Mouse (Mus musculus) hindbrain, embryonic 13.5 days (tissue): ENCODE results near the gene Kif6. TPM values are rescaled to one million over a fixed set of nuclear protein-coding genes. Genes with fewer than 3 reads are reported as not detected.

Experiments used
- ATAC-seq: fragments of 200-750 bp; cut with Nextera tagmentation; 2 replicates; pipeline ENCODE4 v1.8.0; 2017; ENCODE audit warnings: moderate TSS enrichment; ENCODE audit not compliant: low FRiP score
- H3K27ac ChIP-seq: fragments of 300-500 bp; sonication (generic); 2 replicates; pipeline ENCODE4 v1.5.1; 2015; ENCODE audit warnings: inconsistent platforms, mild to moderate bottlenecking, moderate library complexity
- H3K27me3 ChIP-seq: fragments of 300-500 bp; sonication (generic); 2 replicates; pipeline ENCODE4 v1.6.1; 2015; ENCODE audit warnings: mild to moderate bottlenecking, inconsistent platforms
- H3K36me3 ChIP-seq: fragments of 300-500 bp; sonication (generic); 2 replicates; pipeline ENCODE4 v1.6.1; 2015; ENCODE audit warnings: mild to moderate bottlenecking, inconsistent platforms
- H3K4me1 ChIP-seq: fragments of 300-500 bp; sonication (generic); replicated peaks from 2 replicates; pipeline ENCODE4 v1.6.1; 2015; ENCODE audit warnings: inconsistent platforms
- H3K4me2 ChIP-seq: fragments of 300-500 bp; sonication (generic); 2 replicates; pipeline ENCODE4 v1.6.1; 2015; ENCODE audit warnings: inconsistent platforms, mild to moderate bottlenecking, moderate library complexity
- H3K4me3 ChIP-seq: fragments of 300-500 bp; sonication (generic); 2 replicates; pipeline ENCODE4 v1.5.1; 2015; ENCODE audit warnings: mild to moderate bottlenecking, inconsistent platforms
- H3K9ac ChIP-seq: fragments of 300-500 bp; sonication (generic); 2 replicates; pipeline ENCODE4 v1.6.1; 2015; ENCODE audit warnings: mild to moderate bottlenecking, inconsistent platforms
- H3K9me3 ChIP-seq: fragments of 300-500 bp; sonication (generic); 2 replicates; pipeline ENCODE4 v1.6.1; 2016; ENCODE audit warnings: inconsistent platforms
- WGBS: fragments of 180-500 bp; shearing (Covaris S2); methylation state at CpG from one replicate; pipeline ENCODE4 v1.1.7; 2015; 5-methylcytosine and 5-hydroxymethylcytosine counted together
- polyA plus RNA-seq: library from polyadenylated mRNA; unstranded; fragments of >200 nt; fragmentation: Nextera tagmentation; extraction: Ambion mirVana; gene quantifications from 2 replicates; pipeline ENCODE4 v1.2.1, GENCODE M21; 2015

Gene Kif6
- polyA plus RNA-seq, 1 experiment from 2014 or later = 3.2 TPM

- H3K9me3 ChIP-seq = no peaks in the 10 kb centered on the region
- H3K27ac ChIP-seq = 0 out of 2 replicates have a peak overlapping the region, but pooled peaks have one; percentile 10
- H3K36me3 ChIP-seq = no peaks in the 10 kb centered on the region
- 60% methylated on average over 6 of the region's 6 CpGs for WGBS
- ATAC-seq = no peak
- H3K9ac ChIP-seq = no peak overlapping the region
- H3K4me2 ChIP-seq = no peak overlapping the region
- peaks cover 20% of the 10 kb centered on the region for H3K4me1 ChIP-seq
- H3K27me3 ChIP-seq = no peaks in the 10 kb centered on the region; the same call in 1 of the 2 replicates
- no peak overlapping the region for H3K4me3 ChIP-seq
Observed at GRCm38 (mm10) chr17:49875401-49875800, 260.5 kb downstream of the Kif6 start.

GRCm38 (mm10) chr17:49875939-49876651, 261.2 kb downstream of the Kif6 start:
- Histone ChIP-seq H3K4me1 (peaks cover 20% of the 10 kb centered on the region), H3K9me3 (no peaks in the 10 kb centered on the region), H3K4me2 (no peak overlapping the region), H3K9ac (no peak overlapping the region), H3K27ac (0 out of 2 replicates have a peak overlapping the region, but pooled peaks have one; percentile 10), H3K27me3 (no peaks in the 10 kb centered on the region; the same call in 1 of the 2 replicates), H3K4me3 (no peak overlapping the region), H3K36me3 (no peaks in the 10 kb centered on the region)
- no peak for ATAC-seq
- 46% methylated on average over 15 of the region's 15 CpGs for WGBS

GRCm38 (mm10) chr17:49880919-49881744, 266.2 kb downstream of the Kif6 start:
- no peak overlapping the region for H3K4me3 ChIP-seq
- peaks cover 18% of the 10 kb centered on the region for H3K4me1 ChIP-seq
- no peak overlapping the region for H3K9ac ChIP-seq
- H3K27ac ChIP-seq = no peak overlapping the region
- no peaks in the 10 kb centered on the region; the same call in 1 of the 2 replicates for H3K36me3 ChIP-seq
- H3K4me2 ChIP-seq = no peak overlapping the region
- no peak for ATAC-seq
- 86% methylated on average over 5 of the region's 5 CpGs for WGBS
- H3K27me3 ChIP-seq = no peaks in the 10 kb centered on the region
- no peaks in the 10 kb centered on the region for H3K9me3 ChIP-seq

GRCm38 (mm10) chr17:49881796-49882195, 266.9 kb downstream of the Kif6 start:
- Histone ChIP-seq H3K27ac (no peak overlapping the region), H3K9ac (no peak overlapping the region), H3K27me3 (no peaks in the 10 kb centered on the region), H3K9me3 (no peaks in the 10 kb centered on the region), H3K4me2 (no peak overlapping the region), H3K4me3 (no peak overlapping the region), H3K36me3 (no peaks in the 10 kb centered on the region; the same call in 1 of the 2 replicates), H3K4me1 (peaks cover 15% of the 10 kb centered on the region)
- no peak for ATAC-seq
- 77% methylated on average over 7 of the region's 7 CpGs for WGBS

- no peaks in the 10 kb centered on the region; the same call in 1 of the 2 replicates for H3K36me3 ChIP-seq
- no peaks in the 10 kb centered on the region for H3K27me3 ChIP-seq
- no peaks in the 10 kb centered on the region for H3K9me3 ChIP-seq
- no peak overlapping the region for H3K4me3 ChIP-seq
- H3K27ac ChIP-seq = no peak overlapping the region
- WGBS = 90% methylated on average over 8 of the region's 8 CpGs
- no peak overlapping the region for H3K4me2 ChIP-seq
- ATAC-seq = no peak
- H3K4me1 ChIP-seq = peaks cover 23% of the 10 kb centered on the region
- no peak overlapping the region for H3K9ac ChIP-seq
Observed at GRCm38 (mm10) chr17:49883136-49883755, 268.3 kb downstream of the Kif6 start.

- H3K4me3 ChIP-seq = no peak overlapping the region
- no peaks in the 10 kb centered on the region; the same call in 1 of the 2 replicates for H3K36me3 ChIP-seq
- H3K4me2 ChIP-seq = no peak overlapping the region
- ATAC-seq = 0 out of 2 replicates have a peak, but pooled peaks have one; percentile 31
- no peaks in the 10 kb centered on the region for H3K9me3 ChIP-seq
- H3K4me1 ChIP-seq = peaks cover 27% of the 10 kb centered on the region
- H3K27me3 ChIP-seq = no peaks in the 10 kb centered on the region
- no peak overlapping the region; the same call in 1 of the 2 replicates for H3K27ac ChIP-seq
- 58% methylated on average over 11 of the region's 11 CpGs for WGBS
- H3K9ac ChIP-seq = no peak overlapping the region
Observed at GRCm38 (mm10) chr17:49885035-49885434, 270.1 kb downstream of the Kif6 start.

- no peak overlapping the region for H3K4me2 ChIP-seq
- no peak overlapping the region for H3K27ac ChIP-seq
- peak; percentile 41; the same call in 1 of the 2 replicates for ATAC-seq
- H3K36me3 ChIP-seq = no peaks in the 10 kb centered on the region
- no peak overlapping the region for H3K4me3 ChIP-seq
- H3K9ac ChIP-seq = no peak overlapping the region
- peaks cover 27% of the 10 kb centered on the region for H3K4me1 ChIP-seq
- WGBS = 18% methylated on average over 7 of the region's 7 CpGs
- H3K9me3 ChIP-seq = no peaks in the 10 kb centered on the region
- no peaks in the 10 kb centered on the region for H3K27me3 ChIP-seq
Observed at GRCm38 (mm10) chr17:49889629-49890028, 274.7 kb downstream of the Kif6 start.

GRCm38 (mm10) chr17:49890861-49891260, 275.9 kb downstream of the Kif6 start:
- no peak for ATAC-seq
- WGBS = 68% methylated on average over 16 of the region's 16 CpGs

GRCm38 (mm10) chr17:49892390-49892789, 277.5 kb downstream of the Kif6 start:
- Histone ChIP-seq H3K27me3 (no peaks in the 10 kb centered on the region), H3K9ac (no peak overlapping the region), H3K4me1 (peaks cover 8% of the 10 kb centered on the region; the same call in 1 of the 2 replicates), H3K4me2 (no peak overlapping the region), H3K27ac (no peak overlapping the region), H3K36me3 (no peaks in the 10 kb centered on the region), H3K4me3 (no peak overlapping the region), H3K9me3 (no peaks in the 10 kb centered on the region)
- no peak for ATAC-seq
- 94% methylated on average over 6 of the region's 6 CpGs for WGBS

More at GRCm38 (mm10) chr17:49890861-49891260, 275.9 kb downstream of the Kif6 start:
- Histone ChIP-seq H3K9ac (no peak overlapping the region), H3K27ac (no peak overlapping the region), H3K9me3 (no peaks in the 10 kb centered on the region), H3K4me2 (no peak overlapping the region), H3K27me3 (no peaks in the 10 kb centered on the region), H3K36me3 (no peaks in the 10 kb centered on the region), H3K4me3 (no peak overlapping the region), H3K4me1 (peaks cover 15% of the 10 kb centered on the region)

GRCm38 (mm10) chr17:49894471-49894870, 279.5 kb downstream of the Kif6 start:
- Histone ChIP-seq H3K36me3 (no peaks in the 10 kb centered on the region), H3K9ac (no peak overlapping the region), H3K4me3 (no peak overlapping the region), H3K4me1 (peaks cover 3% of the 10 kb centered on the region; the same call in 1 of the 2 replicates), H3K4me2 (no peak overlapping the region), H3K27me3 (peaks cover 4% of the 10 kb centered on the region), H3K27ac (no peak overlapping the region), H3K9me3 (no peaks in the 10 kb centered on the region)
- 86% methylated on average over 6 of the region's 6 CpGs for WGBS
- ATAC-seq = no peak

GRCm38 (mm10) chr17:49898849-49899331, 284.0 kb downstream of the Kif6 start:
- no peaks in the 10 kb centered on the region for H3K9me3 ChIP-seq
- no peak overlapping the region for H3K9ac ChIP-seq
- 18% methylated on average over 7 of the region's 7 CpGs for WGBS
- no peak overlapping the region for H3K4me3 ChIP-seq
- H3K36me3 ChIP-seq = no peaks in the 10 kb centered on the region
- H3K4me2 ChIP-seq = no peak overlapping the region
- peak; percentile 60 for ATAC-seq
- no peaks in the 10 kb centered on the region; the same call in 1 of the 2 replicates for H3K4me1 ChIP-seq
- H3K27ac ChIP-seq = no peak overlapping the region
- H3K27me3 ChIP-seq = peaks cover 27% of the 10 kb centered on the region

GRCm38 (mm10) chr17:49902613-49903012, 287.7 kb downstream of the Kif6 start:
- no peak overlapping the region for H3K4me3 ChIP-seq
- H3K4me1 ChIP-seq = no peaks in the 10 kb centered on the region; the same call in 1 of the 2 replicates
- H3K27ac ChIP-seq = no peak overlapping the region
- 86% methylated on average over 7 of the region's 7 CpGs for WGBS
- H3K36me3 ChIP-seq = no peaks in the 10 kb centered on the region
- H3K27me3 ChIP-seq = peaks cover 27% of the 10 kb centered on the region
- H3K9me3 ChIP-seq = no peaks in the 10 kb centered on the region
- no peak for ATAC-seq
- H3K4me2 ChIP-seq = no peak overlapping the region
- no peak overlapping the region for H3K9ac ChIP-seq
